ENCODE assay signal across 8 mouse cellular contexts in the genomic region with DNA sequence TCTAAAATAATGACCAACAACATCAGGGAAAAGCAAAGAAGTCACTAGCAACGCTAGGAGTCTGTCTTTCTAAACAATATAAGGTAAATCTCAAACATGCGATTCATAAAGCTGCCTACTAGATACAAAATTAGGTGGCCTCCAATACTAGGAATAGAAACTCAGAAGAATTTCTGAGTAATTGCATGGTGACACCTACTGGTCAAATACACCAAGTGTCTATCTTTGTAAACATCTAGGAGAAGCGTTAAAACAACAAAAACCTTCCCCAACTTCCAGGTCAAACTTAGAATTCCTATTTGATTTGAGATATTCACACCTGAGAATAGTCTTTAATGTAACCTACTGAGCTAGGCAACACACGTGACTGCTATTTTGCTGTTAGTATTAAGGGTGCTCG. TPM values are rescaled to one million over a fixed set of nuclear protein-coding genes. Genes with fewer than 3 reads are reported as not detected.
DNase-seq lines count a peak whose midpoint lies in the region; ATAC-seq lines count a peak whose summit lies in the region.

No protein-coding gene starts in this region.

- H3K4me1 ChIP-seq in embryonic facial prominence, embryonic 11.5 days (ENCODE audit: control insufficient read depth, insufficient read depth, low read length): no peaks in the 10 kb centered on the region
- H3K4me1 ChIP-seq in embryonic facial prominence, embryonic 10.5 days: peaks cover 20% of the 10 kb centered on the region

- H3K4me2 ChIP-seq in embryonic facial prominence, embryonic 11.5 days (ENCODE audit: low read depth, low read length): no peak overlapping the region

- H3K36me3 ChIP-seq in embryonic facial prominence, embryonic 11.5 days (replicated peaks; ENCODE audit: control insufficient read depth, insufficient read depth, low read depth, low read length): no peaks in the 10 kb centered on the region
- H3K36me3 ChIP-seq in embryonic facial prominence, embryonic 10.5 days (replicated peaks): peaks cover 7% of the 10 kb centered on the region

- no peak overlapping the region for H3K27ac ChIP-seq in embryonic facial prominence, embryonic 11.5 days (replicated peaks; ENCODE audit: low read depth, low read length)
- H3K27ac ChIP-seq in embryonic facial prominence, embryonic 10.5 days (replicated peaks): no peak overlapping the region

- H3K9ac ChIP-seq in embryonic facial prominence, embryonic 11.5 days (replicated peaks; ENCODE audit: low read length): no peak overlapping the region

- DNase-seq in embryonic facial prominence, embryonic 11.5 days (ENCODE audit: low spot score): peak; percentile 74
- DNase-seq in embryonic facial prominence, embryonic 10.5 days (ENCODE audit: low spot score): no peak
- DNase-seq in left cerebral cortex, adult 11 months (ENCODE audit: low spot score): peak; percentile 25
- DNase-seq in left cerebral cortex, postnatal 4 days: no peak
- DNase-seq in CD4-positive helper T cell, adult 2 months (ENCODE audit: low read depth, low spot score): peak; percentile 17
- peak; percentile 33 for DNase-seq in embryo, embryonic 9.5 days (ENCODE audit: extremely low spot score)
- no peak for DNase-seq in testis, postnatal 10 days (ENCODE audit: low spot score)

- no peaks in the 10 kb centered on the region for H3K9me3 ChIP-seq in embryonic facial prominence, embryonic 11.5 days (replicated peaks; ENCODE audit: control insufficient read depth, low read length)
- H3K9me3 ChIP-seq in embryonic facial prominence, embryonic 10.5 days: no peaks in the 10 kb centered on the region

- no peak overlapping the region for H3K4me3 ChIP-seq in embryonic facial prominence, embryonic 11.5 days (ENCODE audit: low read depth, low read length)
- no peak overlapping the region for H3K4me3 ChIP-seq in embryonic facial prominence, embryonic 10.5 days

- H3K27me3 ChIP-seq in embryonic facial prominence, embryonic 11.5 days (ENCODE audit: control insufficient read depth, insufficient read depth, low read length): no peaks in the 10 kb centered on the region
- no peaks in the 10 kb centered on the region for H3K27me3 ChIP-seq in embryonic facial prominence, embryonic 10.5 days (replicated peaks; ENCODE audit: low read depth, poor library complexity, severe bottlenecking)

- no peak for ATAC-seq in embryonic facial prominence, embryonic 11.5 days (replicated peaks; ENCODE audit: insufficient number of reproducible peaks, low FRiP score, low TSS enrichment, low read depth)
- ATAC-seq in megakaryocyte, adult 5-6 weeks (ENCODE audit: poor library complexity, severe bottlenecking): no peak

- intact Hi-C loops in left cerebral cortex, postnatal 4 days (cut with DNase I): loop anchor here (2.0 kb wide), 1 partner anchor 507 kb away; no protein-coding TSS in a partner anchor

- 49% methylated on average over 5 of the region's 5 CpGs for WGBS in embryonic facial prominence, embryonic 11.5 days
- WGBS in embryonic facial prominence, embryonic 10.5 days: 43% methylated on average over 5 of the region's 5 CpGs

RNA-seq across cellular contexts. Expression of gene Mmadhc, which starts 24.4 kb away (rescaled TPM):
- polyA plus RNA-seq in embryonic facial prominence, embryonic 11.5 days (2014; fragmentation: Nextera tagmentation; extraction: Ambion mirVana): 170 and 180 TPM in 2 replicates
- 161 and 164 TPM in 2 replicates for polyA plus RNA-seq in embryonic facial prominence, embryonic 10.5 days (2016; fragmentation: Nextera tagmentation; extraction: Ambion mirVana)
- 10 to 100 TPM; 58.5 to 58.6 TPM for total RNA-seq in left cerebral cortex, postnatal 4 days (2021)
- 76.9 and 77.0 TPM in 2 replicates for total RNA-seq in megakaryocyte, adult 5-6 weeks (2015)
- 45.9 and 62.3 TPM in 2 replicates for total RNA-seq in megakaryocyte, adult 5-6 weeks (2017)

Comparison
In these comparisons a context has a peak if more than half of its experiments do, and no peak if none do; other contexts are left out.
1. DNase-seq: peak in embryonic facial prominence, embryonic 11.5 days (single experiment), left cerebral cortex, adult 11 months (single experiment), CD4-positive helper T cell, adult 2 months (single experiment) and embryo, embryonic 9.5 days (single experiment); none in embryonic facial prominence, embryonic 10.5 days (single experiment), left cerebral cortex, postnatal 4 days (single experiment) and testis, postnatal 10 days (single experiment).